In the genomic region with DNA sequence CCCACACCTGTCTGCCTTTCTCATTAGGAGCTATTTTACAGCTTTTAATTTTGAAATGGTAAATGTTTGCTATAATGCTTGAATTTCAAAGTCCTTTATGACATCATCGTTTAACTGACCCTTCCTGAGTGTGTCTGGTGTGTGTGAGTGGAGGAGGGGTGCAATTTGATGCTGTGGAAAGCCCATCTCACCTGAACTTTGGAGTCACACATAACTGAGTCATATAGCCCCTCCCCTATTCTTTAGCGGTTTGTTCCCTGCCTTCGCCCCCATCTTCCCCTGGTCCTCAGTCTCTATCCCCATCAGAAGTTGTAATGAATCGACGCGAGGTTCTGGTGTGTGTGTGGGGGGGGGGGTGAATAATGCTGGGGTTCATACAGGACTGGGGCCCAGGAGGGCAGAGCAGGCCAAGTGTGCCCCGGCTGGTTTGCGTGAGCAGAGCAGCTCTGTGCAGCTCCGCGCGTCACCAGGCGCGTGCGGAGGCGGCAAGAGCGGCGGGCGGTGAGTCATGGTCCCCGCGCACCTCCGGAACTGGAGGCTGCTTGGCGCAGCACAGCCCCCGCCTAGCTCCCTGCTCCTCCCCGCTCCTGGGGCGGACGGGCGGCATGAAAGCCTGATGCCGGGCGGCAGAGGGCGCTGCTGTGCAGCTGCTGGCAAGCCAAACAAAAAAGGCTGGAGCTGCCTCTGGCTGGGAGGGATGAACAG, we compare ENCODE assay signal across 8 mouse cellular contexts.
A peak's percentile ranks its signal among the peaks of the same experiment; 100 is the strongest.
DNase-seq lines count a peak whose midpoint lies in the region; ATAC-seq lines count a peak whose summit lies in the region.

No protein-coding gene starts in this region.

- peak; percentile 98 for ATAC-seq in hindbrain, embryonic 14.5 days (ENCODE audit: low FRiP score)

- peak overlapping the region; percentile 57 for H3K4me2 ChIP-seq in hindbrain, embryonic 14.5 days (replicated peaks)

- H3K36me3 ChIP-seq in hindbrain, embryonic 14.5 days (replicated peaks; ENCODE audit: control insufficient read depth, insufficient read depth): no peaks in the 10 kb centered on the region

- H3K9ac ChIP-seq in hindbrain, embryonic 14.5 days: peak overlapping the region; percentile 40; the same call in 1 of the 2 replicates

- peak overlapping the region; percentile 30 for H3K4me3 ChIP-seq in hindbrain, embryonic 14.5 days (replicated peaks; ENCODE audit: low read length)

- no peaks in the 10 kb centered on the region for H3K9me3 ChIP-seq in hindbrain, embryonic 14.5 days (ENCODE audit: control insufficient read depth, low read length)

- peak overlapping the region; percentile 43; the same call in 1 of the 2 replicates for H3K27ac ChIP-seq in hindbrain, embryonic 14.5 days

- no peaks in the 10 kb centered on the region for H3K4me1 ChIP-seq in hindbrain, embryonic 14.5 days (replicated peaks; ENCODE audit: control insufficient read depth, insufficient read depth, low read length)

- DNase-seq in Muller cell, postnatal 12 days (ENCODE audit: inconsistent ontology term): peak; percentile 94
- DNase-seq in cerebellum, adult 9-11 months: peak; percentile 86
- peak; percentile 60 to 69 for DNase-seq in frontal cortex, postnatal 25 days (ENCODE audit: low spot score in 2 of 2)
- DNase-seq in hindbrain, embryonic 14.5 days (ENCODE audit: low spot score): peak; percentile 87
- peak; percentile 76 to 79 for DNase-seq in layer of hippocampus, postnatal 25 days (ENCODE audit: extremely low spot score in 1 of 2, low spot score in 1 of 2)
- DNase-seq in lung, postnatal 14 days: peak; percentile 88
- DNase-seq in retina, adult 2 months (ENCODE audit: low read depth, low spot score): peak; percentile 38
- peak; percentile 88 for DNase-seq in thymus, postnatal 25 days

- WGBS in hindbrain, embryonic 14.5 days: 10% methylated on average over 30 of the region's 30 CpGs

- peaks cover 23% of the 10 kb centered on the region; the same call in 1 of the 2 replicates for H3K27me3 ChIP-seq in hindbrain, embryonic 14.5 days (ENCODE audit: control insufficient read depth, insufficient read depth, low read length)

Comparison
In these comparisons a context has a peak if more than half of its experiments do, and no peak if none do; other contexts are left out.
1. Peak in every context shown above with its lines: DNase-seq, ATAC-seq, H3K4me3 ChIP-seq and H3K27ac ChIP-seq.
2. DNase-seq: peak in every context shown above with its lines; median percentile 94 in Muller cell, postnatal 12 days; 88 in lung, postnatal 14 days; 88 in thymus, postnatal 25 days; 87 in hindbrain, embryonic 14.5 days; 86 in cerebellum, adult 9-11 months; 78 in layer of hippocampus, postnatal 25 days; 64 in frontal cortex, postnatal 25 days; 38 in retina, adult 2 months.